Mouse (Mus musculus): ENCODE data around the gene 9130213A22Rik. TPM values are rescaled to one million over a fixed set of nuclear protein-coding genes. Genes with fewer than 3 reads are reported as not detected.
A peak's percentile ranks its signal among the peaks of the same experiment; 100 is the strongest.

The 9130213A22Rik gene
- total RNA-seq, 1 experiment from 2014 or later: 0.23 TPM

- peak; percentile 24 for ATAC-seq (ENCODE audit: extremely low read depth, insufficient number of reproducible peaks, low FRiP score, poor library complexity, severe bottlenecking)
Measured at GRCm38 (mm10) chr11:69125041-69125851, 2.9 kb upstream of the 9130213A22Rik start.

GRCm38 (mm10) chr11:69124498-69124847 lies 2.1 kb upstream of the 9130213A22Rik start:
- ATAC-seq (ENCODE audit: extremely low read depth, insufficient number of reproducible peaks, low FRiP score, poor library complexity, severe bottlenecking): no peak

GRCm38 (mm10) chr11:69123693-69124497 lies 1.5 kb upstream of the 9130213A22Rik start:
- peak; percentile 30; the same call in 1 of the 2 replicates for ATAC-seq (ENCODE audit: extremely low read depth, insufficient number of reproducible peaks, low FRiP score, poor library complexity, severe bottlenecking)

- peak; percentile 19; the same call in 1 of the 2 replicates for ATAC-seq (ENCODE audit: extremely low read depth, insufficient number of reproducible peaks, low FRiP score, poor library complexity, severe bottlenecking)
Measured at GRCm38 (mm10) chr11:69123056-69123692, 785 bp upstream of the 9130213A22Rik start.

GRCm38 (mm10) chr11:69121741-69122335 lies 551 bp downstream of the 9130213A22Rik start:
- ATAC-seq (ENCODE audit: extremely low read depth, insufficient number of reproducible peaks, low FRiP score, poor library complexity, severe bottlenecking): no peak

- ATAC-seq (ENCODE audit: extremely low read depth, insufficient number of reproducible peaks, low FRiP score, poor library complexity, severe bottlenecking): no peak
Measured at GRCm38 (mm10) chr11:69121001-69121740, 1.2 kb downstream of the 9130213A22Rik start.

GRCm38 (mm10) chr11:69120221-69121000 lies 2.0 kb downstream of the 9130213A22Rik start, which contains the start of gene Hes7:
Gene Hes7 (plus strand): TSS chr11:69120404.
- ATAC-seq (ENCODE audit: extremely low read depth, insufficient number of reproducible peaks, low FRiP score, poor library complexity, severe bottlenecking): no peak

- no peak for ATAC-seq (ENCODE audit: extremely low read depth, insufficient number of reproducible peaks, low FRiP score, poor library complexity, severe bottlenecking)
Measured at GRCm38 (mm10) chr11:69119446-69120155, 2.8 kb downstream of the 9130213A22Rik start.

GRCm38 (mm10) chr11:69118765-69119164 lies 3.6 kb downstream of the 9130213A22Rik start:
- ATAC-seq (ENCODE audit: extremely low read depth, insufficient number of reproducible peaks, low FRiP score, poor library complexity, severe bottlenecking): no peak

- 0 out of 2 replicates have a peak, but pooled peaks have one; percentile 20 for ATAC-seq (ENCODE audit: extremely low read depth, insufficient number of reproducible peaks, low FRiP score, poor library complexity, severe bottlenecking)
Measured at GRCm38 (mm10) chr11:69117737-69118695, 4.4 kb downstream of the 9130213A22Rik start.

- ATAC-seq (ENCODE audit: extremely low read depth, insufficient number of reproducible peaks, low FRiP score, poor library complexity, severe bottlenecking): no peak
Measured at GRCm38 (mm10) chr11:69116843-69117242, 5.5 kb downstream of the 9130213A22Rik start.

- no peak for ATAC-seq (ENCODE audit: extremely low read depth, insufficient number of reproducible peaks, low FRiP score, poor library complexity, severe bottlenecking)
Measured at GRCm38 (mm10) chr11:69114621-69115020, 7.8 kb downstream of the 9130213A22Rik start.

GRCm38 (mm10) chr11:69114018-69114417 lies 8.4 kb downstream of the 9130213A22Rik start:
- ATAC-seq (ENCODE audit: extremely low read depth, insufficient number of reproducible peaks, low FRiP score, poor library complexity, severe bottlenecking): no peak

- no peak for ATAC-seq (ENCODE audit: extremely low read depth, insufficient number of reproducible peaks, low FRiP score, poor library complexity, severe bottlenecking)
Measured at GRCm38 (mm10) chr11:69111865-69112264, 10.5 kb downstream of the 9130213A22Rik start.

GRCm38 (mm10) chr11:69111051-69111810 lies 11.2 kb downstream of the 9130213A22Rik start:
- no peak for ATAC-seq (ENCODE audit: extremely low read depth, insufficient number of reproducible peaks, low FRiP score, poor library complexity, severe bottlenecking)
